29 mouse cellular contexts compared by ENCODE assay signal in the genomic region with DNA sequence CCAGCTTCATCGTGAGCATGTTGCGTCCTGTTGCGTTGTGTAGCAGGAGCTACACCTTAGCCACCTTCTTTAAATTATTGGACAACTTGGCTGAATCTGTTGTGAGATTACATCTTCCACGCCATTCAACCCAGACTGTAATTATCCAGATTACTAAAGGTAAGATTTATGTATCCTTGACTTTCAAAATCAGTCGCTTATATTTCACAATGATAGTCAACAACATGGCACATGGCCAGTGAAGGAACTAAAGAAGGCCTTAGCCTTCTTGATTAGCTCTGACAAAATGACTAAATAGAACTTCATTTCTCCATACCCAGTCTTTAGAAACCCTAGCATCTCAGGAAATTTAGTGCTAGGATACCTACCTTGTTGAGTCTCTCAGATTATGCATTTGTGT. TPM values are rescaled to one million over a fixed set of nuclear protein-coding genes. Genes with fewer than 3 reads are reported as not detected.
DNase-seq lines count a peak whose midpoint lies in the region; ATAC-seq and TF ChIP-seq lines count a peak whose summit lies in the region.
"Had no signal": no experiment of that assay in that cellular context is flagged by ENCODE, and none has a peak within 500 bp of the region (broad histone marks: within the 10 kb centered on the region; RNA-seq: fewer than 3 reads in every experiment).

No protein-coding gene starts in this region.

- H3K9ac ChIP-seq in lung, postnatal 0 days (replicated peaks; ENCODE audit: low read depth), result no peak overlapping the region
- H3K9ac ChIP-seq: embryonic facial prominence, embryonic 13.5 days; embryonic facial prominence, embryonic 15.5 days; forebrain, embryonic 13.5 days; forebrain, embryonic 15.5 days; forebrain, postnatal 0 days had no signal

- WGBS in lung, postnatal 0 days, result 90% methylated on average over 5 of the region's 5 CpGs

- no peaks in the 10 kb centered on the region for H3K27me3 ChIP-seq in lung, postnatal 0 days (replicated peaks; ENCODE audit: insufficient read depth, low read length)
- H3K27me3 ChIP-seq: embryonic facial prominence, embryonic 13.5 days; embryonic facial prominence, embryonic 15.5 days; forebrain, embryonic 13.5 days; forebrain, embryonic 15.5 days; Patski had no signal

- no peaks in the 10 kb centered on the region for H3K4me1 ChIP-seq in lung, postnatal 0 days (ENCODE audit: insufficient read depth, low read depth, low read length)
- H3K4me1 ChIP-seq: embryonic facial prominence, embryonic 13.5 days; embryonic facial prominence, embryonic 15.5 days; forebrain, embryonic 13.5 days; forebrain, embryonic 15.5 days had no signal

- no peak overlapping the region for H3K4me2 ChIP-seq in lung, postnatal 0 days (replicated peaks; ENCODE audit: low read depth, low read length)
- H3K4me2 ChIP-seq: embryonic facial prominence, embryonic 13.5 days; embryonic facial prominence, embryonic 15.5 days; forebrain, embryonic 13.5 days; forebrain, embryonic 15.5 days had no signal

- TF ChIP-seq CTCF in lung, postnatal 0 days (IDR thresholded peaks at IDR 0.05), result no peak

- TF ChIP-seq EP300 in lung, postnatal 0 days (IDR thresholded peaks at IDR 0.05), result no peak

- peaks cover 9% of the 10 kb centered on the region; the same call in 1 of the 2 replicates for H3K36me3 ChIP-seq in lung, postnatal 0 days (ENCODE audit: insufficient read depth, low read length)

- H3K9me3 ChIP-seq in lung, postnatal 0 days (ENCODE audit: low read length), result no peaks in the 10 kb centered on the region
- H3K9me3 ChIP-seq: embryonic facial prominence, embryonic 15.5 days; forebrain, embryonic 13.5 days; forebrain, embryonic 15.5 days had no signal

- no peak for ATAC-seq in lung, postnatal 0 days
- ATAC-seq: activated CD4-positive, CD25-positive, alpha-beta regulatory T cell, adult 4 months; forebrain, embryonic 13.5 days; forebrain, embryonic 15.5 days; forebrain, postnatal 0 days; Patski had no signal

- H3K27ac ChIP-seq in lung, postnatal 0 days (ENCODE audit: low read length), result no peak overlapping the region
- H3K27ac ChIP-seq: embryonic facial prominence, embryonic 13.5 days; embryonic facial prominence, embryonic 15.5 days; forebrain, embryonic 13.5 days; forebrain, embryonic 15.5 days had no signal

- DNase-seq in adrenal gland, postnatal 10 days, result peak; percentile 45
- DNase-seq in adrenal gland, postnatal 36 days, result no peak
- DNase-seq in lung, postnatal 0 days (ENCODE audit: low spot score), result peak; percentile 36
- DNase-seq in lung, postnatal 4 days, result no peak
- peak; percentile 69 for DNase-seq in adipocyte (ENCODE audit: low spot score)
- peak; percentile 89 for DNase-seq in gonadal fat pad, adult 2 months (ENCODE audit: low read depth)
- no peak for DNase-seq in thymus, adult 18-20 months
- no peak for DNase-seq in left cerebral cortex, postnatal 25 days (ENCODE audit: low spot score in 2 of 2)
- DNase-seq: adrenal gland, adult 8-10 months; cerebellum, adult 11 months; cerebellum, adult 18-20 months; cerebellum, adult 8-10 months; cerebellum, adult 9-11 months; cerebellum, postnatal 14 days; cerebellum, postnatal 36 days; embryo, embryonic 11 days; forebrain, postnatal 0 days had no signal

- H3K4me3 ChIP-seq in lung, postnatal 0 days (ENCODE audit: low read depth, low read length), result no peak overlapping the region
- H3K4me3 ChIP-seq: embryonic facial prominence, embryonic 13.5 days; embryonic facial prominence, embryonic 15.5 days; erythroblast, embryonic 14.5 days; forebrain, embryonic 13.5 days; forebrain, embryonic 15.5 days had no signal

- intact Hi-C loops in left cerebral cortex, postnatal 25 days (cut with DNase I), result no loop called here

RNA-seq across cellular contexts. Expression of gene Cox14, which starts 7.8 kb away (rescaled TPM):
- total RNA-seq in adrenal gland, postnatal 10 days (2021), result 100 to 1,000 TPM; 178 to 185 TPM
- 100 to 1,000 TPM; 227 to 257 TPM for total RNA-seq in adrenal gland, postnatal 36 days (2021)
- polyA plus RNA-seq in lung, postnatal 0 days (2015; fragmentation: Nextera tagmentation; extraction: Ambion mirVana), result 197 and 206 TPM in 2 replicates
- 226 and 319 TPM in 2 replicates for polyA plus RNA-seq in gonadal fat pad, adult 2 months (2012; rRNA removed)
- total RNA-seq in left cerebral cortex, postnatal 25 days (2021), result 100 to 1,000 TPM; 126 to 128 TPM

RNA-seq across cellular contexts. Expression of gene Gpd1, which starts 15.9 kb away (rescaled TPM):
- 1,000 to 10,000 TPM; 1,543 to 1,818 TPM for total RNA-seq in adrenal gland, postnatal 10 days (2021)
- total RNA-seq in adrenal gland, postnatal 36 days (2021), result 1,000 to 10,000 TPM in 1 of 2 experiments, 100 to 1,000 TPM in 1; 945 to 1,041 TPM
- polyA plus RNA-seq in lung, postnatal 0 days (2015; fragmentation: Nextera tagmentation; extraction: Ambion mirVana), result 10.0 and 13.2 TPM in 2 replicates
- 345 and 504 TPM in 2 replicates for polyA plus RNA-seq in gonadal fat pad, adult 2 months (2012; rRNA removed)
- total RNA-seq in left cerebral cortex, postnatal 25 days (2021), result 10 to 100 TPM; 86.4 to 88.3 TPM

RNA-seq across cellular contexts. Expression of gene Gm17349, which starts 27.9 kb away (rescaled TPM):
- 10 to 100 TPM; 10.9 to 24.6 TPM for total RNA-seq in adrenal gland, postnatal 10 days (2021)
- 10 to 100 TPM; 19.6 to 24.6 TPM for total RNA-seq in adrenal gland, postnatal 36 days (2021)
- 3.2 TPM in 1 of 2 replicates, not detected in the other for polyA plus RNA-seq in lung, postnatal 0 days (2015; fragmentation: Nextera tagmentation; extraction: Ambion mirVana)
- polyA plus RNA-seq in gonadal fat pad, adult 2 months (2012; rRNA removed), result not detected in 2 replicates
- total RNA-seq in left cerebral cortex, postnatal 25 days (2021), result 1 to 10 TPM; 7.1 to 7.6 TPM
- total RNA-seq: common myeloid progenitor, adult 5-6 weeks; forebrain, postnatal 0 days had no signal
- polyA plus RNA-seq: activated CD4-positive, CD25-positive, alpha-beta regulatory T cell, adult 4 months; brain, embryonic 14.5 days; C2C12; embryonic facial prominence, embryonic 11.5 days; embryonic facial prominence, embryonic 13.5 days; embryonic facial prominence, embryonic 15.5 days; forebrain, embryonic 11.5 days; forebrain, embryonic 13.5 days; forebrain, embryonic 15.5 days; forebrain, postnatal 0 days; Patski had no signal

RNA-seq across cellular contexts. Expression of gene Smarcd1, which starts 31.3 kb away (rescaled TPM):
- total RNA-seq in adrenal gland, postnatal 10 days (2021), result 10 to 100 TPM; 47.1 to 49.6 TPM
- total RNA-seq in adrenal gland, postnatal 36 days (2021), result 10 to 100 TPM; 40.8 to 51.2 TPM
- polyA plus RNA-seq in lung, postnatal 0 days (2015; fragmentation: Nextera tagmentation; extraction: Ambion mirVana), result 19.7 and 20.4 TPM in 2 replicates
- 22.5 and 23.2 TPM in 2 replicates for polyA plus RNA-seq in gonadal fat pad, adult 2 months (2012; rRNA removed)
- total RNA-seq in left cerebral cortex, postnatal 25 days (2021), result 100 to 1,000 TPM; 159 to 164 TPM

RNA-seq across cellular contexts. Expression of gene Cers5, which starts 39.5 kb away (rescaled TPM):
- 10 to 100 TPM; 35.9 to 41.6 TPM for total RNA-seq in adrenal gland, postnatal 10 days (2021)
- total RNA-seq in adrenal gland, postnatal 36 days (2021), result 10 to 100 TPM; 49.1 to 56.1 TPM
- polyA plus RNA-seq in lung, postnatal 0 days (2015; fragmentation: Nextera tagmentation; extraction: Ambion mirVana), result 67.1 and 71.5 TPM in 2 replicates
- polyA plus RNA-seq in gonadal fat pad, adult 2 months (2012; rRNA removed), result 53.1 and 59.8 TPM in 2 replicates
- total RNA-seq in left cerebral cortex, postnatal 25 days (2021), result 10 to 100 TPM; 38.8 to 39.6 TPM

Comparison
In these comparisons a context has a peak if more than half of its experiments do, and no peak if none do; other contexts are left out.
1. DNase-seq: peak in adrenal gland, postnatal 10 days (single experiment), lung, postnatal 0 days (single experiment), adipocyte (single experiment) and gonadal fat pad, adult 2 months (single experiment); none in adrenal gland, postnatal 36 days (0 of 2), lung, postnatal 4 days (0 of 2), thymus, adult 18-20 months (0 of 2) and left cerebral cortex, postnatal 25 days (0 of 2).
2. RNA of gene Gpd1, which starts 15.9 kb away (total RNA-seq): 1,543 to 1,818 TPM in adrenal gland, postnatal 10 days and 945 to 1,041 TPM in adrenal gland, postnatal 36 days; 86.4 to 88.3 TPM in left cerebral cortex, postnatal 25 days; every median in the first group is over 10 times any median in the second.